Mouse (Mus musculus) E14TG2a.4 (cell line): ENCODE measurements around the gene Slc6a12.

Experiments
- H3K27me3 ChIP-seq: 2 replicates; pipeline ENCODE4 v1.6.1; 2014; ENCODE audit warnings: low read length, control low read depth; ENCODE audit not compliant: insufficient read depth
- H3K36me3 ChIP-seq: 2 replicates; pipeline ENCODE4 v1.6.1; 2014; ENCODE audit warnings: low read length, control low read depth; ENCODE audit not compliant: insufficient read depth
- H3K4me1 ChIP-seq: replicated peaks from 2 replicates; pipeline ENCODE4 v1.6.1; 2014; ENCODE audit warnings: low read depth, low read length, control low read depth
- H3K4me3 ChIP-seq: replicated peaks from 2 replicates; pipeline ENCODE4 v1.5.1; 2014; ENCODE audit warnings: mild to moderate bottlenecking, low read length
- H3K9me3 ChIP-seq: 2 replicates; pipeline ENCODE4 v1.6.1; 2014; ENCODE audit warnings: low read length, control low read depth
- CTCF ChIP-seq: conservative IDR thresholded peaks from 2 replicates; pipeline ENCODE4 v1.5.1; 2014; ENCODE audit warnings: low read length
- NANOG ChIP-seq: IDR thresholded peaks from 2 replicates; pipeline ENCODE4 v1.6.1; 2014; ENCODE audit warnings: borderline replicate concordance, low read length, mixed read lengths
- POU5F1 ChIP-seq: IDR thresholded peaks from 2 replicates; pipeline ENCODE4 v1.6.1; 2014; ENCODE audit warnings: low read length, borderline replicate concordance

The Slc6a12 gene

DNA sequence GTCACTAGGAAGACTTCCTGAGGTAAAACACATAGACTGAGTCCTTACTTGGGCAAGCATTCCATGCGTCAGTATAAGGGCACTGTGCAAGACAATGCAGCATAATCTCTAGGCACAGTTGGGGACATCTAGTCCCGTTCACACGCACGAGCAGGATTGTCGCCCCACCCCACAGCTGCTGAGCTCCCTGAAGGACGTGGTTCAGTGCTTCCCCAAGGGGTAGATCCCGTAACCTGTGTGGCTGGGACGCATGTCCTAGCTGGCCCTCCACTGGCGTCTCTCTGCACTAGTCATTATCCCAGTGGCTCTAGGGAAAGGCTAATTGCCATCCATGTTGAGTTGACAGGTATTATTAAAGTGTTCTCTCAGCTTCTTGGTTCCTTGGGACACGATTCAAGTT lies 39.2 kb downstream of the Slc6a12 start:
- Histone ChIP-seq H3K36me3 (no peaks in the 10 kb centered on the region), H3K9me3 (no peaks in the 10 kb centered on the region), H3K4me1 (peaks cover 22% of the 10 kb centered on the region), H3K27me3 (peaks cover 86% of the 10 kb centered on the region), H3K4me3 (no peak overlapping the region)
- TF ChIP-seq POU5F1, result no peak
- no peak for TF ChIP-seq NANOG
- no peak for TF ChIP-seq CTCF

DNA sequence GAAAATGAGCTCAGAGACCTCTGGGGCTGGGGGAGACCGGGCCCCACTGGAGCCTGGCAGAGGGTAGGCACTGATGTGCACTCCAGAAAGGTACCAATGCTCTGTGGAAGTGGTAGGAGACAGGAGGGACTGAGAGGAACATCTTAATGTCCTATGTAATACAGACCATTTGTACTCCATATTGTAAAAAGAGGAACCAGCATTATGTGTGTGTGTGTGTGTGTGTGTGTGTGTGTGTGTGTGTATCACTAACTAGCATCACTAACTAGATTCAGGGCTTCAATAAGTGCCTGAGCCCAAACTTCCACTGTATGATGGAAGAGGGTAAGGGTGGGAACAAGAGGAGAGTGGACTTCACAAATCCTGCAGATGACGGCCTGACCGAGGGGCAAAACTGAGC lies 42.5 kb downstream of the Slc6a12 start:
- no peaks in the 10 kb centered on the region for H3K36me3 ChIP-seq
- TF ChIP-seq NANOG (no peak), CTCF (no peak), POU5F1 (no peak)
- no peaks in the 10 kb centered on the region for H3K9me3 ChIP-seq
- H3K4me3 ChIP-seq, result no peak overlapping the region
- H3K27me3 ChIP-seq, result peaks cover 77% of the 10 kb centered on the region
- H3K4me1 ChIP-seq, result peaks cover 6% of the 10 kb centered on the region

DNA sequence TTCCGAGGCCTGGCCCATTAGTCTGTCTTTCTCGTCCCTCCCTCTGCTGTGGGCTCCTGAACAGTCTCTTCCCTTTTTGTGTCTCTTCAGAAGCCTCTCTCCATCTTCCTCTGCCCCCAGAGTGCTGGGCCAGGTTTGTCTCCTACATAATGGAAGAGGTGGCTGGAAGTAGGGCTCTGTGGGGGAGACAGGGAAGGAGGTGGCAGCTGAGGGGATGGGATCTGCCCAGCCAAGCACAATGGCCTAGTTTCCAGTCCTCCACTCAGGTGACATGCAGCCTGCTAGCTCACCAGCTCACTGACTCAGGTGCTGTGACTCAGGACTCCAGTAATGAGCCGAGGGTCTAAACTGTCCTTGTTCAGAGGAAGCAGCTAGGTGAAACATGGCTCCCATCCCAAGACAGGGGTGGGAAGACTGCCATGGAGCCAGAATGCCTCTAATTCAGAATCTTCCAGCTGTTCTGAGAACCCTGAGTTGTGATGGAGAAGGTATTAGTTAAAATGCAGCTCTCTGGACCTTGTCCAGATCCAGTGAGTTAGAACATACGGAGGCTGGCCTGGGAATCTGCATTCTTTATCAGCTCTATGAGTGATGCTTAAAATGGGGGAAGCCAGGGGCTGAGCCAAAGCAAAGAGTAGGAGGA lies 49.9 kb downstream of the Slc6a12 start:
- Histone ChIP-seq H3K4me1 (peaks cover 6% of the 10 kb centered on the region), H3K36me3 (no peaks in the 10 kb centered on the region), H3K27me3 (peaks cover 18% of the 10 kb centered on the region), H3K4me3 (no peak overlapping the region), H3K9me3 (peaks cover 8% of the 10 kb centered on the region; the same call in 1 of the 2 replicates)
- no peak for TF ChIP-seq CTCF
- no peak for TF ChIP-seq POU5F1
- no peak for TF ChIP-seq NANOG

DNA sequence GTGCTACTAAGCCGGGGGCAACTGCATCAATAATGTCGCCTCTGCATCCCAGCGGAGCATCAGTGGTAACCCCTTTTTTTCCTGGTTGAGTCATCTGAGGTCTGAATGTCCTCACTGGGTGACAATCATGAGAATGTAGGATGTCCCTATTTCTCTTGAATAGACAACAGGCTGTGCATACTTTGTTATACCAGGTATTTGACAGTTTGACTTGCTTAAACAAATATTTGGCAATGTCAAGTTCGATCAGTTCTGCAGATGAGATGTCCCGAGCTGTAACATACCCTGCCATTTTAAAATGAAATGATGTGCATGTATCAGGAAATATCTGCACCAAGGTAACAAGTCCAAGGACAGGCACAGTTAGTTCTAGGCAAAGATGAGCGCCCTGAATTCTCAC lies 58.3 kb downstream of the Slc6a12 start:
- Histone ChIP-seq H3K4me3 (no peak overlapping the region), H3K27me3 (peaks cover 45% of the 10 kb centered on the region), H3K36me3 (no peaks in the 10 kb centered on the region), H3K9me3 (no peaks in the 10 kb centered on the region), H3K4me1 (no peaks in the 10 kb centered on the region)
- TF ChIP-seq NANOG (no peak), CTCF (no peak), POU5F1 (no peak)

DNA sequence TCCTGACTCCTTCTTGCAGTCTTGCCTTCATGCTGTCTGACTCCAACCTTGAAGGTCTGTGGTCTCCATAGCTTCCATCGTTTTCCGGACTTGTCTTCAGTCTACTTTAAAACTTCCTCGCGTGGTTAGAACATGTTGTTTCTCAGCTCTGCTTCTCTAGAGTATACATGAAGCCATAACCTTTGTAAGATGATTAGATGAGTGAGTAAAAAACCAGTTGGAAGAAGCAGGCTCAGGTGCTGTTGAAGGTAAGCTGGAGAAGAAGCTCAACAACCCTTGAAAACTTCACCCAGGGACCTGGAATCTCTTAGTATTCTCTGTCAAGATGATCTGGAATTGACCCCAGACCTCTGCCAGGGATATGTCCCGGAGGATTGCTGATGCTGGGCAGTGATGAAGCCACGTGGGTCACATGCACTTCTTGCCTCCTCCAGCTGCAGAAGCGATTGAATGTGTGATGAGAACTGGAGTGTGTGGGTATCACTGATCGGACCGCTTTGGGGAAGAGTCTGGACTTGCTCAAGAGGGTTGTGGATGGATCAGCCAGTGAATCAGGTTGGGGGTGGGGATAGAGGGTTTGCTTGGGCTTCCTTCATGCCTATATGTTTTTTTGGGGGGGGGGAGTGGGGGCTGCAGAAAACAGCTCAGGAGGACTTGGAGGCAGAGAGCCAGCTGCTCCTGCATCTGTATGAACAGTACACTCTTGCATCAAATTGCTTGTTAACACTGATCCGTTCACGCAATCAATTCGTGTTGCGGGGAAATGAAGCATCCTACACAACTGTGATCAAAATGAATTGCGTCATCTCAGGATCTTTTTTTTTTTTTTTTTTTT lies 59.2 kb downstream of the Slc6a12 start:
- Histone ChIP-seq H3K36me3 (no peaks in the 10 kb centered on the region), H3K9me3 (no peaks in the 10 kb centered on the region), H3K4me1 (no peaks in the 10 kb centered on the region), H3K27me3 (peaks cover 54% of the 10 kb centered on the region), H3K4me3 (no peak overlapping the region)
- TF ChIP-seq NANOG (no peak), CTCF (no peak), POU5F1 (no peak)

DNA sequence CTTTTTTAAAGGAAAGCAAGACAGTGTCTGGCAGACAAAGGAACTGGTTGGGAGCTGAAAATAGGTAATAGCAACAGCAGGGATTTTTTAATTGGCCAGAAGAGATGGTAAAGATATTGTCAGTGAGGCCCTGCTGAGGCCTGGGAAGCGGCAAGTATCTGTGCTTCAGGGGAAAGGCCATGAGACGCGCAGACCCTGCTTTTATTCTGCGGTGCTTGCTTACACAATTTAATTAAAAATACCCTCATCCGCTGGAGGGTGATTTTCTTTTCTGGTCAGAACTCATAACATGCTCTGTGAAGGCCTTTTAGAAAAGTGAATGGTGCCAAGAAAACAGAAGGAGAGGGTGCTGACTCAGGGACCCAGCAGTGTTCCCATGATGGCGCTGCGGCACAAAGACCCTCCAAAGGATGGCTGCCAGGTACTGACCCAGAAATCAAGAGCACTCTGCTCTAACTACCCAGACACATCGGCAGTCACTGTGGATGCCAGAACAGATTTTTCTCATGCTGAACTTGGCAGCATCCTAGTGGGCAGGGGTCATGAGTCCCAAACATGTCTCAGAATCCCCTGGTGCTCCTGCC lies 59.9 kb downstream of the Slc6a12 start:
- Histone ChIP-seq H3K4me1 (no peaks in the 10 kb centered on the region), H3K27me3 (peaks cover 61% of the 10 kb centered on the region), H3K9me3 (no peaks in the 10 kb centered on the region), H3K36me3 (no peaks in the 10 kb centered on the region), H3K4me3 (no peak overlapping the region)
- TF ChIP-seq NANOG, result no peak
- no peak for TF ChIP-seq POU5F1
- no peak for TF ChIP-seq CTCF

DNA sequence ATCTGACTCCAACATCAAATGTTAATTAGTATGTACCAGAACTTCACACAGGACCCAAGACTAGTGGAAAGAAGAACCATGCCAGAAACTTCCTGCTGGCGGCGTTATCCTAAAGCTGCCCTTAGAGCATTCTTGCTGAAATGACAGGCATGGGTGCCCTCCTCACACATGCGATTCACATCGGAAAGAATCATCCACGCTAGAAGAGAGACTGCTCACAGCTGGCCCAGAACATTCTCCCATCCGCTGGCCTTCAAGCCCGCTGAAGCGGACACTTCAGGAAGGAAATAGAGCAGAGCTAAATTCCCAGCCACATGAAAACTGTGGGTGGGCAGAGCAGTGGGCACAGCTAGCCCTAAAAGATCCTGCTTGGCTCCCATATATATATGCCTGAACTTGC lies 62.4 kb downstream of the Slc6a12 start:
- Histone ChIP-seq H3K4me3 (no peak overlapping the region), H3K36me3 (no peaks in the 10 kb centered on the region), H3K4me1 (no peaks in the 10 kb centered on the region), H3K27me3 (peaks cover 78% of the 10 kb centered on the region), H3K9me3 (no peaks in the 10 kb centered on the region)
- TF ChIP-seq POU5F1, result no peak
- no peak for TF ChIP-seq CTCF

DNA sequence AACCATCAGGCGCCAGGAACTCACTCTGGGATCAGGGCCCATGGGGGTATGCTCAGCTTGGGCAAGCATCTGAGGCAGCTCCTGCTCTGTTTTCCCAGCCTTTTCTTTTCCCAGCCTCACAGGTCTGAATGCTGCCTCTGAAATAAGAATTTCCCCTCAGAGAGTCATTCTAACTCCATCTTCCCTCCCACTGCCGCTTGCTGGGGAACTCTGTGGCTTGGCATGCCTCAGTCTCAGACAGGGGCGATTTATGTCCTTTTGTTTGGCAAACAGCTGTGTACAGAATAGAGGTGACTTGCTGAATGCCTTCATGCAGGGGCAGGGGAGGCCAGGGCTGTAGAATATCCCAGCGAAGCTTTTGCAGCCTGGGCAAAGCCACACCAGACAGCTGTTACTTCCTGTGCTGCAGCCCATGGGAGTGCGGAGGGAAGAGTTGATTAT lies 64.7 kb downstream of the Slc6a12 start:
- Histone ChIP-seq H3K27me3 (peaks cover 83% of the 10 kb centered on the region), H3K4me1 (peaks cover 9% of the 10 kb centered on the region), H3K9me3 (peaks cover 9% of the 10 kb centered on the region), H3K36me3 (no peaks in the 10 kb centered on the region), H3K4me3 (no peak overlapping the region)
- no peak for TF ChIP-seq NANOG
- TF ChIP-seq CTCF, result no peak
- TF ChIP-seq POU5F1, result no peak
